Mouse (Mus musculus) midbrain, embryonic 16.5 days (tissue): Measurements from ENCODE around the gene Bri3. TPM values are rescaled to one million over a fixed set of nuclear protein-coding genes. Genes with fewer than 3 reads are reported as not detected.

Source experiments
- ATAC-seq: fragments of 200-750 bp; cut with Nextera tagmentation; 2 replicates; pipeline ENCODE4 v1.8.0; 2017; ENCODE audit warnings: moderate TSS enrichment
- H3K27ac ChIP-seq: fragments of 300-500 bp; sonication (generic); 2 replicates; pipeline ENCODE4 v1.5.1; 2014; ENCODE audit warnings: mild to moderate bottlenecking, low read length, mixed read lengths
- H3K27me3 ChIP-seq: fragments of 300-500 bp; sonication (generic); 2 replicates; pipeline ENCODE4 v1.6.1; 2014; ENCODE audit warnings: low read depth, low read length, mixed read lengths; ENCODE audit not compliant: control insufficient read depth, insufficient read depth
- H3K36me3 ChIP-seq: fragments of 300-500 bp; sonication (generic); 2 replicates; pipeline ENCODE4 v1.6.1; 2014; ENCODE audit warnings: mild to moderate bottlenecking, low read length, moderate library complexity, mixed read lengths; ENCODE audit not compliant: control insufficient read depth, insufficient read depth
- H3K4me1 ChIP-seq: fragments of 300-500 bp; sonication (generic); 2 replicates; pipeline ENCODE4 v1.6.1; 2014; ENCODE audit warnings: mild to moderate bottlenecking, low read length, mixed read lengths; ENCODE audit not compliant: control insufficient read depth, insufficient read depth
- H3K4me2 ChIP-seq: fragments of 300-500 bp; sonication (generic); 2 replicates; pipeline ENCODE4 v1.6.1; 2014; ENCODE audit warnings: mild to moderate bottlenecking, low read length, mixed read lengths
- H3K4me3 ChIP-seq: fragments of 300-500 bp; sonication (generic); 2 replicates; pipeline ENCODE4 v1.5.1; 2014; ENCODE audit warnings: low read depth, mild to moderate bottlenecking, low read length, moderate library complexity, mixed read lengths
- H3K9ac ChIP-seq: fragments of 300-500 bp; sonication (generic); 2 replicates; pipeline ENCODE4 v1.6.1; 2014; ENCODE audit warnings: low read depth, low read length, mixed read lengths
- H3K9me3 ChIP-seq: fragments of 300-500 bp; sonication (generic); replicated peaks from 2 replicates; pipeline ENCODE4 v1.6.1; 2014; ENCODE audit warnings: mild to moderate bottlenecking, low read length, mixed read lengths; ENCODE audit not compliant: control insufficient read depth, poor library complexity, severe bottlenecking
- WGBS: fragments of 180-500 bp; shearing (Covaris S2); extraction: QIAGEN DNeasy Blood & Tissue Kit; methylation state at CpG from one replicate; pipeline ENCODE4 v1.1.7; 2014; 5-methylcytosine and 5-hydroxymethylcytosine counted together
- polyA plus RNA-seq: library from polyadenylated mRNA; unstranded; fragments of >200 nt; fragmentation: Nextera tagmentation; extraction: Ambion mirVana; gene quantifications from 2 replicates; pipeline ENCODE4 v1.2.1, GENCODE M21; 2015

Gene Bri3
- polyA plus RNA-seq, 1 experiment from 2014 or later, result 97.3 TPM

GRCm38 (mm10) chr5:144411702-144412101 lies 167.5 kb downstream of the Bri3 start:
- Histone ChIP-seq H3K4me2 (no peak overlapping the region), H3K9me3 (no peaks in the 10 kb centered on the region), H3K9ac (no peak overlapping the region), H3K36me3 (no peaks in the 10 kb centered on the region), H3K27ac (peak overlapping the region; percentile 1; the same call in 1 of the 2 replicates), H3K4me1 (peaks cover 10% of the 10 kb centered on the region; the same call in 1 of the 2 replicates), H3K27me3 (no peaks in the 10 kb centered on the region), H3K4me3 (no peak overlapping the region)
- ATAC-seq, result no peak
- WGBS, result 21% methylated on average over 5 of the region's 5 CpGs

GRCm38 (mm10) chr5:144412781-144413180 lies 168.5 kb downstream of the Bri3 start:
- H3K27ac ChIP-seq, result no peak overlapping the region
- no peaks in the 10 kb centered on the region for H3K36me3 ChIP-seq
- WGBS, result 74% methylated on average over 4 of the region's 4 CpGs
- peaks cover 10% of the 10 kb centered on the region; the same call in 1 of the 2 replicates for H3K4me1 ChIP-seq
- no peak overlapping the region for H3K4me2 ChIP-seq
- H3K9ac ChIP-seq, result no peak overlapping the region
- H3K9me3 ChIP-seq, result no peaks in the 10 kb centered on the region
- ATAC-seq, result no peak
- H3K27me3 ChIP-seq, result no peaks in the 10 kb centered on the region
- H3K4me3 ChIP-seq, result no peak overlapping the region

- no peaks in the 10 kb centered on the region for H3K36me3 ChIP-seq
- H3K4me1 ChIP-seq, result no peaks in the 10 kb centered on the region
- ATAC-seq, result no peak
- H3K9ac ChIP-seq, result no peak overlapping the region
- H3K4me2 ChIP-seq, result no peak overlapping the region
- 91% methylated on average over 12 of the region's 12 CpGs for WGBS
- H3K27me3 ChIP-seq, result no peaks in the 10 kb centered on the region
- H3K9me3 ChIP-seq, result no peaks in the 10 kb centered on the region
- no peak overlapping the region for H3K27ac ChIP-seq
- no peak overlapping the region for H3K4me3 ChIP-seq
Observed at GRCm38 (mm10) chr5:144418456-144418855, 174.2 kb downstream of the Bri3 start.

- 76% methylated on average over 8 of the region's 8 CpGs for WGBS
- no peak overlapping the region for H3K27ac ChIP-seq
- H3K9ac ChIP-seq, result no peak overlapping the region
- H3K36me3 ChIP-seq, result no peaks in the 10 kb centered on the region
- H3K4me1 ChIP-seq, result no peaks in the 10 kb centered on the region
- no peak overlapping the region for H3K4me3 ChIP-seq
- no peaks in the 10 kb centered on the region for H3K9me3 ChIP-seq
- H3K27me3 ChIP-seq, result no peaks in the 10 kb centered on the region
- ATAC-seq, result no peak
- no peak overlapping the region for H3K4me2 ChIP-seq
Observed at GRCm38 (mm10) chr5:144420001-144420400, 175.8 kb downstream of the Bri3 start.

- Histone ChIP-seq H3K36me3 (no peaks in the 10 kb centered on the region), H3K27me3 (no peaks in the 10 kb centered on the region), H3K9ac (no peak overlapping the region), H3K9me3 (no peaks in the 10 kb centered on the region), H3K4me1 (peaks cover 2% of the 10 kb centered on the region; the same call in 1 of the 2 replicates), H3K4me3 (no peak overlapping the region), H3K27ac (no peak overlapping the region), H3K4me2 (no peak overlapping the region)
- WGBS, result 69% methylated on average over 3 of the region's 3 CpGs
- no peak for ATAC-seq
Observed at GRCm38 (mm10) chr5:144426697-144427096, 182.5 kb downstream of the Bri3 start.

- Histone ChIP-seq H3K27ac (no peak overlapping the region), H3K36me3 (no peaks in the 10 kb centered on the region), H3K9me3 (no peaks in the 10 kb centered on the region), H3K4me2 (no peak overlapping the region), H3K9ac (no peak overlapping the region), H3K27me3 (no peaks in the 10 kb centered on the region), H3K4me3 (no peak overlapping the region), H3K4me1 (peaks cover 2% of the 10 kb centered on the region; the same call in 1 of the 2 replicates)
- ATAC-seq, result no peak
- WGBS, result 80% methylated on average over 9 of the region's 9 CpGs
Observed at GRCm38 (mm10) chr5:144427861-144428260, 183.6 kb downstream of the Bri3 start.

GRCm38 (mm10) chr5:144431481-144431880 lies 187.2 kb downstream of the Bri3 start:
- H3K4me1 ChIP-seq, result no peaks in the 10 kb centered on the region
- ATAC-seq, result 0 out of 2 replicates have a peak, but pooled peaks have one; percentile 36
- H3K27me3 ChIP-seq, result no peaks in the 10 kb centered on the region
- no peak overlapping the region for H3K4me3 ChIP-seq
- H3K9me3 ChIP-seq, result no peaks in the 10 kb centered on the region
- no peak overlapping the region for H3K4me2 ChIP-seq
- H3K36me3 ChIP-seq, result no peaks in the 10 kb centered on the region
- H3K9ac ChIP-seq, result no peak overlapping the region
- 51% methylated on average over 6 of the region's 6 CpGs for WGBS
- 0 out of 2 replicates have a peak overlapping the region, but pooled peaks have one; percentile 24 for H3K27ac ChIP-seq

- Histone ChIP-seq H3K27me3 (no peaks in the 10 kb centered on the region), H3K9ac (no peak overlapping the region), H3K4me1 (no peaks in the 10 kb centered on the region), H3K27ac (no peak overlapping the region), H3K9me3 (no peaks in the 10 kb centered on the region; the same call in 1 of the 2 replicates), H3K4me3 (no peak overlapping the region), H3K36me3 (no peaks in the 10 kb centered on the region), H3K4me2 (no peak overlapping the region)
- no peak for ATAC-seq
- WGBS, result 86% methylated on average over 10 of the region's 10 CpGs
Observed at GRCm38 (mm10) chr5:144439286-144440040, 195.2 kb downstream of the Bri3 start.

- Histone ChIP-seq H3K9ac (no peak overlapping the region), H3K9me3 (no peaks in the 10 kb centered on the region; the same call in 1 of the 2 replicates), H3K4me2 (no peak overlapping the region), H3K36me3 (no peaks in the 10 kb centered on the region), H3K27ac (no peak overlapping the region), H3K27me3 (no peaks in the 10 kb centered on the region), H3K4me3 (no peak overlapping the region), H3K4me1 (no peaks in the 10 kb centered on the region)
- no peak for ATAC-seq
- 61% methylated on average over 12 of the region's 12 CpGs for WGBS
Observed at GRCm38 (mm10) chr5:144441831-144442271, 197.6 kb downstream of the Bri3 start.
